Mouse (Mus musculus) kidney, postnatal 0 days (tissue): ENCODE measurements around the gene Atg4d. TPM values are rescaled to one million over a fixed set of nuclear protein-coding genes. Genes with fewer than 3 reads are reported as not detected.

ENCODE experiments used
- ATAC-seq: fragments of 200-750 bp; cut with Nextera tagmentation; replicated peaks from 2 replicates; pipeline ENCODE4 v1.8.0; 2017; ENCODE audit warnings: low read depth, moderate number of reproducible peaks, moderate TSS enrichment, moderate library complexity; ENCODE audit not compliant: low FRiP score
- DNase-seq: peaks from one replicate; pipeline ENCODE4 v3.0.0-alpha.2; 2016; ENCODE audit warnings: low spot score
- H3K27ac ChIP-seq: fragments of 300-500 bp; sonication (generic); 2 replicates; pipeline ENCODE4 v1.5.1; 2014; ENCODE audit warnings: mild to moderate bottlenecking
- H3K27me3 ChIP-seq: fragments of 300-500 bp; sonication (generic); 2 replicates; pipeline ENCODE4 v1.6.1; 2014; ENCODE audit warnings: low read length, mixed read lengths; ENCODE audit not compliant: insufficient read depth
- H3K36me3 ChIP-seq: fragments of 300-500 bp; sonication (generic); 2 replicates; pipeline ENCODE4 v1.6.1; 2014; ENCODE audit warnings: low read length, mixed read lengths; ENCODE audit not compliant: insufficient read depth
- H3K4me1 ChIP-seq: fragments of 300-500 bp; sonication (generic); replicated peaks from 2 replicates; pipeline ENCODE4 v1.6.1; 2014; ENCODE audit warnings: antibody characterized with exemption, low read length, mixed read lengths; ENCODE audit not compliant: insufficient read depth
- H3K4me2 ChIP-seq: fragments of 300-500 bp; sonication (generic); 2 replicates; pipeline ENCODE4 v1.6.1; 2014; ENCODE audit warnings: mild to moderate bottlenecking, low read length, moderate library complexity, mixed read lengths
- H3K4me3 ChIP-seq: fragments of 300-500 bp; sonication (generic); replicated peaks from 2 replicates; pipeline ENCODE4 v1.5.1; 2014; ENCODE audit warnings: low read depth, low read length
- H3K9ac ChIP-seq: fragments of 300-500 bp; sonication (generic); 2 replicates; pipeline ENCODE4 v1.6.1; 2014; ENCODE audit warnings: low read depth, low read length
- H3K9me3 ChIP-seq: fragments of 300-500 bp; sonication (generic); replicated peaks from 2 replicates; pipeline ENCODE4 v1.6.1; 2016; ENCODE audit warnings: low read length, inconsistent platforms, mixed read lengths
- CTCF ChIP-seq: IDR thresholded peaks from 2 replicates; pipeline ENCODE4 v1.5.1; 2016; ENCODE audit warnings: antibody characterized with exemption, low read depth, mild to moderate bottlenecking, moderate library complexity
- WGBS: fragments of 180-500 bp; shearing (Covaris S2); extraction: QIAGEN DNeasy Blood & Tissue Kit; methylation state at CpG from one replicate; pipeline ENCODE4 v1.1.7; 2014; 5-methylcytosine and 5-hydroxymethylcytosine counted together
- polyA plus RNA-seq: library from polyadenylated mRNA; unstranded; fragments of >200 nt; fragmentation: Nextera tagmentation; extraction: Ambion mirVana; gene quantifications from 2 replicates; pipeline ENCODE4 v1.2.1, GENCODE M21; 2015

Atg4d gene
- polyA plus RNA-seq, 1 experiment from 2014 or later: 51.7 TPM

DNA sequence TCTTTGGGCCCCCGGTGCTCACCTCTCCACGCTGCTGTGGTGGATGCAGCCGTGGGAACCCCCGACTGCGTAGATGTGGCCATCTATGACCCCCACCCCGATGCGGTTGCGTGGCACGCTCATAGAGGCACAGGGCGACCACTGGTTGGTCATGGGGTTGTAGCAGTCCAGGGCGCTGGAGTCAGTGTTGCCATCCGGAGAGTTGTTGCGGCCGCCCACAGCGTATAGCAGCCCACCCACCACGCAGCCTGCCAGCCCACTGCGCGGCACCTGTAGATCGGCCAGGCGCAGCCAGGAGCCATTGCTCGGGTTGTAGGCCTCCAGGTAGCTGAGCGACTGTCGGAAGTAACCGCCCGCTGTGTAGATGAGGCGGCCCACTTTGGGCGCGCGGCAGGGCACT, 31.7 kb upstream of the Atg4d start:
- H3K27ac ChIP-seq: no peak overlapping the region
- no peaks in the 10 kb centered on the region for H3K27me3 ChIP-seq
- H3K36me3 ChIP-seq: peaks cover 19% of the 10 kb centered on the region
- DNase-seq: no peak
- WGBS: 95% methylated on average over 29 of the region's 29 CpGs
- H3K9me3 ChIP-seq: no peaks in the 10 kb centered on the region
- no peak overlapping the region for H3K4me2 ChIP-seq
- TF ChIP-seq CTCF: no peak
- H3K4me3 ChIP-seq: no peak overlapping the region
- H3K9ac ChIP-seq: no peak overlapping the region
- H3K4me1 ChIP-seq: peaks cover 10% of the 10 kb centered on the region
- ATAC-seq: no peak

GRCm38 (mm10) chr9:21233805-21234204, 31.3 kb upstream of the Atg4d start:
- DNase-seq (no peak), ATAC-seq (no peak)
- peaks cover 10% of the 10 kb centered on the region for H3K4me1 ChIP-seq
- no peak overlapping the region for H3K4me2 ChIP-seq
- H3K27ac ChIP-seq: no peak overlapping the region
- no peaks in the 10 kb centered on the region for H3K27me3 ChIP-seq
- H3K9ac ChIP-seq: no peak overlapping the region
- H3K9me3 ChIP-seq: no peaks in the 10 kb centered on the region
- 89% methylated on average over 28 of the region's 28 CpGs for WGBS
- no peak overlapping the region for H3K4me3 ChIP-seq
- TF ChIP-seq CTCF: no peak
- H3K36me3 ChIP-seq: peaks cover 19% of the 10 kb centered on the region

GRCm38 (mm10) chr9:21235341-21235740, 29.8 kb upstream of the Atg4d start:
- H3K4me3 ChIP-seq: no peak overlapping the region
- no peak for TF ChIP-seq CTCF
- WGBS: 81% methylated on average over 4 of the region's 4 CpGs
- no peaks in the 10 kb centered on the region for H3K27me3 ChIP-seq
- H3K9ac ChIP-seq: no peak overlapping the region
- no peak for ATAC-seq
- no peak overlapping the region for H3K27ac ChIP-seq
- no peaks in the 10 kb centered on the region for H3K9me3 ChIP-seq
- DNase-seq: no peak
- H3K4me1 ChIP-seq: peaks cover 10% of the 10 kb centered on the region
- no peak overlapping the region for H3K4me2 ChIP-seq
- peaks cover 19% of the 10 kb centered on the region for H3K36me3 ChIP-seq

DNA sequence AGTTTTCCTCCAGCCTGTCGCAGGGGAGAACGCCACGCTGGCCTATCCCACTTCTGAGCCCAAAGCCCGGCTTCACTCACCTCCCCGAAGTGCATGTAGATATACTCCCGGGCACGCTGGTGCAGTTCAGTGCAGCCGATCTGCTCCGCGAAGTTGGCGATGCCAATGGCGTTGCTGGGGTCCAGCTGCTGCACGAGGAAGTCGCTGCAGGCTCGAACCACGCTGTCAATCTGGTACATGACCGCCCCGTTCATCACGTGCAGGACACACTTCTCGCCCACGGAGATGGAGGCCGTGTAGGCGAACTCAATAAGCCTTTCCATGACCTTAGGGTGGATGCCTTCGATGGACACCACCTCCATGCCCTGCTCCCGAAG, 28.1 kb upstream of the Atg4d start:
- peak overlapping the region; percentile 92; the same call in 1 of the 2 replicates for H3K27ac ChIP-seq
- ATAC-seq (no peak), DNase-seq (no peak)
- no peaks in the 10 kb centered on the region for H3K9me3 ChIP-seq
- WGBS: 69% methylated on average over 25 of the region's 25 CpGs
- H3K36me3 ChIP-seq: peaks cover 19% of the 10 kb centered on the region
- no peak for TF ChIP-seq CTCF
- peak overlapping the region; percentile 97; the same call in 1 of the 2 replicates for H3K4me3 ChIP-seq
- H3K27me3 ChIP-seq: no peaks in the 10 kb centered on the region
- H3K4me2 ChIP-seq: peak overlapping the region; percentile 86
- H3K9ac ChIP-seq: peak overlapping the region; percentile 95; the same call in 1 of the 2 replicates
- peaks cover 10% of the 10 kb centered on the region for H3K4me1 ChIP-seq

DNA sequence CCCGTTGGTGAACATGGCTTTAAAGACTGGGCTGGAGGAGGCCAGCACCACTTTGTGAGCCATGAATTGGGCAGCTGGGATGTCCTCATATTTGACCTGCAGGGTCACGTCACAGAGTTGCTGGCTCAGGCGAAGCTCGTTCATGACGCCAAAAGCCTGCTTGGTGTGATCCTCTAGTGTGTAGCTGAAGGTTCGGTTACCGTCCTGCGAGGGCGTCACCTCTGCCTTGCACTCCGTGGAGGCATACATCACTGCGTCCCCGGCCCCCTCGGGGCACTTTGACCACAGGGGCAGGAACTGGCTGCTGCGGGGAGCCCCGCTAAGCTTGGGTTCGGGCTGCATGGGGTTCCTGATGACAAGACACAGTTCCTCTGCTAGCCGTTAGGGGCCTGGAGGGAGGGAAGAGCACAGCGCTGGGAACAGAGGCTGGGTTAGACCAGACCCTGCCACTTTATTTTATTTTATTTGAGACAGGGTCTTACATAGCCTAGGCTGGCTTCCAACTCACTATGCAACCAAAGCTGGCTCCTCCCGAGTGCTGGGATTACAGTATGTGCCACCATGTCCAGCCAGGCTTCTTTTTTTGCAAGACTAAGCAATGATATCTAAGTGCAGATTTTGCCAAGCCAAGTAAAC, 27.6 kb upstream of the Atg4d start:
- H3K27ac ChIP-seq: peak overlapping the region; percentile 92
- H3K4me2 ChIP-seq: peak overlapping the region; percentile 86
- WGBS: 11% methylated on average over 19 of the region's 19 CpGs
- peak; percentile 75 for DNase-seq
- peaks cover 10% of the 10 kb centered on the region for H3K4me1 ChIP-seq
- peak; percentile 26 for ATAC-seq
- H3K36me3 ChIP-seq: peaks cover 19% of the 10 kb centered on the region
- H3K27me3 ChIP-seq: no peaks in the 10 kb centered on the region
- peak overlapping the region; percentile 95 for H3K9ac ChIP-seq
- H3K9me3 ChIP-seq: no peaks in the 10 kb centered on the region
- peak overlapping the region; percentile 97 for H3K4me3 ChIP-seq
- peak; percentile 40; the same call in 1 of the 2 replicates for TF ChIP-seq CTCF

- ATAC-seq: no peak
- peak overlapping the region; percentile 97 for H3K4me3 ChIP-seq
Measured at GRCm38 (mm10) chr9:21238004-21238732, 26.9 kb upstream of the Atg4d start.

More at GRCm38 (mm10) chr9:21238004-21238732, 26.9 kb upstream of the Atg4d start:
- Histone ChIP-seq H3K9me3 (no peaks in the 10 kb centered on the region), H3K4me1 (peaks cover 10% of the 10 kb centered on the region), H3K27me3 (peaks cover 4% of the 10 kb centered on the region; the same call in 1 of the 2 replicates), H3K4me2 (peak overlapping the region; percentile 86), H3K36me3 (peaks cover 15% of the 10 kb centered on the region), H3K9ac (peak overlapping the region; percentile 95), H3K27ac (peak overlapping the region; percentile 92)
- WGBS: 1% methylated on average over 29 of the region's 31 CpGs
- no peak for TF ChIP-seq CTCF
- DNase-seq: peak; percentile 51
